Mouse (Mus musculus) A20 (cell line): ENCODE results near the gene Glyatl3.

ENCODE experiments used
- DNase-seq: peaks from one replicate; pipeline ENCODE4 v3.0.0-alpha.2; 2011; ENCODE audit warnings: low read depth, low spot score

The Glyatl3 gene

DNA sequence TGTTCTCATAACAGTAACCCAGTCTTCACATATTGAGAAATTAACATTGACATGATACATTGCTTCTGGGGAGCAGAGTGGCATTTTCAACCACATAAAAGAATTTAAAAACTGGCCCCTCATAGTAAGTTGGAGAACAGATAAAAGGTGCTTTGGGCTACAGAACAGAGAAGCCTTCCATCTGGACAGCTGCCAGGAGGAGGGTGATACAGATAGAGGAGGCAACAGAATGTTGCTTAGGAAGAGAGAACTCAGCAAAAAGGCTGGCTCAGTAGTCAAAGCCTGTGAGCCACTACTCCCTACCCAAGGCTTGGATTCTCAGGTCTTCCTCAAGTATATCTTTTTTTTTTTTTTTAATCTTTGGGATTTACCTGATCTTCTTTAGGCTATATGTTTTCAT is 59.1 kb downstream of the Glyatl3 start:
- DNase-seq, result no peak
